Mouse (Mus musculus) E14TG2a.4 (cell line): ENCODE measurements at regions not wholly inside any gene's neighbourhood (a gene's known extent, or its start where the extent isn't known, plus 50 kb on each side); places are given as distances from the start of the nearest gene placed in this dataset.

Experiments
- CTCF ChIP-seq: conservative IDR thresholded peaks from 2 replicates; pipeline ENCODE4 v1.5.1; 2014; ENCODE audit warnings: low read length
- NANOG ChIP-seq: IDR thresholded peaks from 2 replicates; pipeline ENCODE4 v1.6.1; 2014; ENCODE audit warnings: borderline replicate concordance, low read length, mixed read lengths
- POU5F1 ChIP-seq: IDR thresholded peaks from 2 replicates; pipeline ENCODE4 v1.6.1; 2014; ENCODE audit warnings: low read length, borderline replicate concordance

- no peak for TF ChIP-seq CTCF
- no peak for TF ChIP-seq NANOG
- TF ChIP-seq POU5F1 = no peak
Measured at GRCm38 (mm10) chr15:36373900-36374611, 633.5 kb downstream of the Zfp706 start.
